Comparison of ENCODE assay signal across 8 mouse cellular contexts in genomic region chr13:23308639-23309307, GRCm38 (mm10).
A peak's percentile ranks its signal among the peaks of the same experiment; 100 is the strongest.
DNase-seq lines count a peak whose midpoint lies in the region; ATAC-seq and TF ChIP-seq lines count a peak whose summit lies in the region.
"Not testable (repeated sequence)": the region's sequence is repeated elsewhere in the genome, so short reads cannot be mapped to it uniquely, and the experiment has no call there.

No protein-coding gene starts in this region.

- not testable (repeated sequence) for TF ChIP-seq CTCF in E14TG2a.4 (conservative IDR thresholded peaks at IDR 0.05; ENCODE audit: low read length); cortical plate, adult 2 months (IDR thresholded peaks at IDR 0.05; ENCODE audit: extremely low read depth, insufficient read depth, low read length)

- 4% methylated on average over 18 of the region's 18 CpGs for WGBS in forebrain, embryonic 14.5 days
- 2% methylated on average over 18 of the region's 18 CpGs for WGBS in hindbrain, embryonic 12.5 days
- under 1% methylated on average over 18 of the region's 18 CpGs for WGBS in liver, embryonic 15.5 days (ENCODE audit: insufficient replicate concordance)
- 4% methylated on average over 18 of the region's 18 CpGs for WGBS in midbrain, embryonic 16.5 days
- 5% methylated on average over 18 of the region's 18 CpGs for WGBS in stomach, embryonic 16.5 days

- not testable (repeated sequence) for H3K9ac ChIP-seq in forebrain, embryonic 14.5 days (ENCODE audit: low read length); hindbrain, embryonic 12.5 days; liver, embryonic 15.5 days; midbrain, embryonic 16.5 days (ENCODE audit: low read depth, low read length); stomach, embryonic 16.5 days (ENCODE audit: low read length)

- DNase-seq in forebrain, embryonic 14.5 days (ENCODE audit: low spot score), result peak; percentile 38
- peak; percentile 13 to 42 for DNase-seq in layer of hippocampus, postnatal 10 days (ENCODE audit: low spot score in 2 of 2)

- peaks cover 45% of the 10 kb centered on the region for H3K4me1 ChIP-seq in E14TG2a.4 (replicated peaks; ENCODE audit: low read depth, low read length)
- not testable (repeated sequence) for H3K4me1 ChIP-seq in cortical plate, adult 2 months (ENCODE audit: control insufficient read depth, insufficient read depth, low read length)
- H3K4me1 ChIP-seq in forebrain, embryonic 14.5 days (ENCODE audit: control insufficient read depth, insufficient read depth, low read length), result peaks cover 10% of the 10 kb centered on the region
- H3K4me1 ChIP-seq in hindbrain, embryonic 12.5 days, result peaks cover 18% of the 10 kb centered on the region
- H3K4me1 ChIP-seq in liver, embryonic 15.5 days (replicated peaks), result peaks cover 37% of the 10 kb centered on the region
- peaks cover 19% of the 10 kb centered on the region for H3K4me1 ChIP-seq in midbrain, embryonic 16.5 days (ENCODE audit: control insufficient read depth, insufficient read depth, low read length)
- H3K4me1 ChIP-seq in stomach, embryonic 16.5 days (ENCODE audit: control insufficient read depth, insufficient read depth, low read length), result peaks cover 10% of the 10 kb centered on the region; the same call in 1 of the 2 replicates

- not testable (repeated sequence) for H3K9me3 ChIP-seq in E14TG2a.4 (ENCODE audit: low read length); forebrain, embryonic 14.5 days (replicated peaks; ENCODE audit: control insufficient read depth, low read length); hindbrain, embryonic 12.5 days (replicated peaks); liver, embryonic 15.5 days (replicated peaks); midbrain, embryonic 16.5 days (replicated peaks; ENCODE audit: control insufficient read depth, low read length, poor library complexity, severe bottlenecking); stomach, embryonic 16.5 days (replicated peaks; ENCODE audit: control insufficient read depth, low read length)

- not testable (repeated sequence) for ATAC-seq in forebrain, embryonic 14.5 days; hindbrain, embryonic 12.5 days (ENCODE audit: low FRiP score); midbrain, embryonic 16.5 days; stomach, embryonic 16.5 days (ENCODE audit: insufficient read depth, low FRiP score)
- peak; percentile 70; the same call in 1 of the 2 replicates for ATAC-seq in liver, embryonic 15.5 days (ENCODE audit: insufficient read depth)

- H3K36me3 ChIP-seq in E14TG2a.4 (ENCODE audit: insufficient read depth, low read length); forebrain, embryonic 14.5 days (ENCODE audit: control insufficient read depth, insufficient read depth, low read length); hindbrain, embryonic 12.5 days; liver, embryonic 15.5 days (replicated peaks); midbrain, embryonic 16.5 days (ENCODE audit: control insufficient read depth, insufficient read depth, low read length); stomach, embryonic 16.5 days (ENCODE audit: control insufficient read depth, insufficient read depth, low read length): not testable (repeated sequence)

- H3K4me3 ChIP-seq in E14TG2a.4 (replicated peaks; ENCODE audit: low read length), result peak overlapping the region; percentile 83
- H3K4me3 ChIP-seq in cortical plate, adult 2 months (ENCODE audit: insufficient read depth, low read length), result peak overlapping the region; percentile 33; the same call in 1 of the 2 replicates
- peak overlapping the region; percentile 26 for H3K4me3 ChIP-seq in forebrain, embryonic 14.5 days (ENCODE audit: low read depth, low read length)
- 0 out of 2 replicates have a peak overlapping the region, but pooled peaks have one; percentile 32 for H3K4me3 ChIP-seq in hindbrain, embryonic 12.5 days
- peak overlapping the region; percentile 50 for H3K4me3 ChIP-seq in liver, embryonic 15.5 days (replicated peaks)
- not testable (repeated sequence) for H3K4me3 ChIP-seq in midbrain, embryonic 16.5 days (ENCODE audit: low read depth, low read length)
- peak overlapping the region; percentile 37 for H3K4me3 ChIP-seq in stomach, embryonic 16.5 days (replicated peaks; ENCODE audit: low read length)

- H3K27ac ChIP-seq in cortical plate, adult 2 months (ENCODE audit: insufficient read depth, low read length); forebrain, embryonic 14.5 days (ENCODE audit: low read depth, low read length); hindbrain, embryonic 12.5 days; liver, embryonic 15.5 days (replicated peaks); midbrain, embryonic 16.5 days (ENCODE audit: low read length); stomach, embryonic 16.5 days (ENCODE audit: low read length): not testable (repeated sequence)

- not testable (repeated sequence) for TF ChIP-seq POLR2A in cortical plate, adult 2 months (IDR thresholded peaks at IDR 0.05; ENCODE audit: extremely low read depth, insufficient read depth, low read length)

- H3K4me2 ChIP-seq in forebrain, embryonic 14.5 days (ENCODE audit: low read length), result peak overlapping the region; percentile 67
- H3K4me2 ChIP-seq in hindbrain, embryonic 12.5 days (replicated peaks), result peak overlapping the region; percentile 55
- H3K4me2 ChIP-seq in liver, embryonic 15.5 days, result peak overlapping the region; percentile 74
- peak overlapping the region; percentile 54 for H3K4me2 ChIP-seq in midbrain, embryonic 16.5 days (ENCODE audit: low read length)
- peak overlapping the region; percentile 53 for H3K4me2 ChIP-seq in stomach, embryonic 16.5 days (ENCODE audit: low read depth, low read length)

- peaks cover 49% of the 10 kb centered on the region for H3K27me3 ChIP-seq in E14TG2a.4 (ENCODE audit: insufficient read depth, low read length)
- peaks cover 49% of the 10 kb centered on the region for H3K27me3 ChIP-seq in forebrain, embryonic 14.5 days (replicated peaks; ENCODE audit: control insufficient read depth, insufficient read depth, low read length)
- peaks cover 74% of the 10 kb centered on the region for H3K27me3 ChIP-seq in hindbrain, embryonic 12.5 days
- H3K27me3 ChIP-seq in liver, embryonic 15.5 days, result peaks cover 70% of the 10 kb centered on the region
- peaks cover 43% of the 10 kb centered on the region for H3K27me3 ChIP-seq in midbrain, embryonic 16.5 days (ENCODE audit: control insufficient read depth, insufficient read depth, low read depth, low read length)
- peaks cover 48% of the 10 kb centered on the region for H3K27me3 ChIP-seq in stomach, embryonic 16.5 days (ENCODE audit: control insufficient read depth, insufficient read depth, low read length)
